Mouse (Mus musculus) hindbrain, embryonic 11.5 days (tissue): ENCODE results near the gene Ccdc106. TPM values are rescaled to one million over a fixed set of nuclear protein-coding genes. Genes with fewer than 3 reads are reported as not detected.

Experiments used
- ATAC-seq: fragments of 200-750 bp; cut with Nextera tagmentation; 2 replicates; pipeline ENCODE4 v1.8.0; 2017; ENCODE audit warnings: mild to moderate bottlenecking, moderate TSS enrichment, moderate library complexity; ENCODE audit not compliant: low FRiP score
- DNase-seq: peaks from one replicate; pipeline ENCODE4 v3.0.0-alpha.2; 2015; ENCODE audit warnings: low spot score
- H3K27ac ChIP-seq: fragments of 300-500 bp; sonication (generic); 2 replicates; pipeline ENCODE4 v1.5.1; 2014; ENCODE audit warnings: mild to moderate bottlenecking, low read depth, low read length
- H3K27me3 ChIP-seq: fragments of 300-500 bp; sonication (generic); 2 replicates; pipeline ENCODE4 v1.6.1; 2014; ENCODE audit warnings: mild to moderate bottlenecking, low read length, moderate library complexity, mixed read lengths; ENCODE audit not compliant: control insufficient read depth, insufficient read depth
- H3K36me3 ChIP-seq: fragments of 300-500 bp; sonication (generic); 2 replicates; pipeline ENCODE4 v1.6.1; 2014; ENCODE audit warnings: mild to moderate bottlenecking, low read length, moderate library complexity, mixed read lengths; ENCODE audit not compliant: control insufficient read depth, insufficient read depth
- H3K4me1 ChIP-seq: fragments of 300-500 bp; sonication (generic); replicated peaks from 2 replicates; pipeline ENCODE4 v1.6.1; 2014; ENCODE audit warnings: low read length, mixed read lengths; ENCODE audit not compliant: control insufficient read depth, insufficient read depth
- H3K4me2 ChIP-seq: fragments of 300-500 bp; sonication (generic); replicated peaks from 2 replicates; pipeline ENCODE4 v1.6.1; 2014; ENCODE audit warnings: mild to moderate bottlenecking, low read depth, low read length
- H3K4me3 ChIP-seq: fragments of 300-500 bp; sonication (generic); 2 replicates; pipeline ENCODE4 v1.5.1; 2014; ENCODE audit warnings: low read depth, low read length
- H3K9ac ChIP-seq: fragments of 300-500 bp; sonication (generic); 2 replicates; pipeline ENCODE4 v1.6.1; 2014; ENCODE audit warnings: low read depth, low read length
- H3K9me3 ChIP-seq: fragments of 300-500 bp; sonication (generic); 2 replicates; pipeline ENCODE4 v1.6.1; 2016; ENCODE audit warnings: low read length; ENCODE audit not compliant: control insufficient read depth
- WGBS: fragments of 180-500 bp; shearing (Covaris S2); extraction: QIAGEN DNeasy Blood & Tissue Kit; methylation state at CpG from one replicate; pipeline ENCODE4 v1.1.7; 2014; 5-methylcytosine and 5-hydroxymethylcytosine counted together
- polyA plus RNA-seq: library from polyadenylated mRNA; unstranded; fragments of >200 nt; fragmentation: Nextera tagmentation; extraction: Ambion mirVana; gene quantifications from 2 replicates; pipeline ENCODE4 v1.2.1, GENCODE M21; 2014

Ccdc106 gene
- polyA plus RNA-seq, 1 experiment from 2014 or later = 7.2 TPM

DNA sequence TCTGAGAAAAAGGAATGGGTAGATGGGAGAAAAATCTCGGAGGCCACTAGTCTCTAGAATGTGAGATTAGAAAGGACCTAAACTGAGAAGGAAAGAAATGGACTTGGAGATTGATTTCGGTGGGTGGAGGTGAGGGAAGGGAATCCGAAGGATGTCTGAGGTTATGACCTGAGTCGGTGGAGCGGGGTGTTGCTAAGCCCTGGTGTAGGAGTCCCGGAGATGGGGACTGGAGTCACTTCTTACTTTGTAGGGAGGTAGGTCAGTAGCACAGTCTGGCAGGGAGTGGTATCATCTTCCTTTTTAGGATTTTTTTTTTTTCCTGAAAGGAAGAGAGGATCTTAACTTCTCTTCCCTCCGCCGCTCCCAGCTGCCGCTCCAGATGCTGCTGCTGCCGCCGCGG, 32.1 kb downstream of the Ccdc106 start:
- H3K9me3 ChIP-seq = no peaks in the 10 kb centered on the region
- H3K36me3 ChIP-seq = no peaks in the 10 kb centered on the region
- H3K4me3 ChIP-seq = peak overlapping the region; percentile 76
- ATAC-seq (no peak), DNase-seq (peak; percentile 36)
- peaks cover 54% of the 10 kb centered on the region for H3K27me3 ChIP-seq
- H3K4me2 ChIP-seq = peak overlapping the region; percentile 85
- 3% methylated on average over 12 of the region's 12 CpGs for WGBS
- peaks cover 20% of the 10 kb centered on the region for H3K4me1 ChIP-seq
- no peak overlapping the region; the same call in 1 of the 2 replicates for H3K9ac ChIP-seq
- H3K27ac ChIP-seq = no peak overlapping the region

DNA sequence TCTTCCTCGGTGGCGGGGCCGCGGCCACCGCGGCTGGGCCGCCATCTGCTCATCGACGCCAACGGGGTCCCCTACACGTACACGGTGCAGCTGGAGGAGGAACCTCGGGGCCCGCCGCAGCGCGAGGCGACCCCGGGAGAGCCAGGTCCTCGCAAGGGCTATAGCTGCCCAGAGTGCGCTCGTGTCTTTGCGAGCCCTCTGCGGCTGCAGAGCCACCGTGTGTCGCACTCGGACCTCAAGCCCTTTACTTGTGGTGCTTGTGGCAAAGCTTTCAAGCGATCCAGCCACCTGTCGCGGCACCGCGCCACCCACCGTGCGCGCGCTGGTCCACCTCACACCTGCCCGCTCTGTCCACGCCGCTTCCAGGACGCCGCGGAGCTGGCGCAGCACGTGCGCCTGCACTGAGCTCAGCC, 32.6 kb downstream of the Ccdc106 start:
- Histone ChIP-seq H3K27ac (no peak overlapping the region), H3K27me3 (peaks cover 59% of the 10 kb centered on the region), H3K9me3 (no peaks in the 10 kb centered on the region), H3K4me3 (peak overlapping the region; percentile 76), H3K4me2 (peak overlapping the region; percentile 85), H3K36me3 (no peaks in the 10 kb centered on the region), H3K4me1 (peaks cover 20% of the 10 kb centered on the region), H3K9ac (peak overlapping the region; percentile 35)
- WGBS = 3% methylated on average over 45 of the region's 45 CpGs
- DNase-seq (no peak), ATAC-seq (no peak)

DNA sequence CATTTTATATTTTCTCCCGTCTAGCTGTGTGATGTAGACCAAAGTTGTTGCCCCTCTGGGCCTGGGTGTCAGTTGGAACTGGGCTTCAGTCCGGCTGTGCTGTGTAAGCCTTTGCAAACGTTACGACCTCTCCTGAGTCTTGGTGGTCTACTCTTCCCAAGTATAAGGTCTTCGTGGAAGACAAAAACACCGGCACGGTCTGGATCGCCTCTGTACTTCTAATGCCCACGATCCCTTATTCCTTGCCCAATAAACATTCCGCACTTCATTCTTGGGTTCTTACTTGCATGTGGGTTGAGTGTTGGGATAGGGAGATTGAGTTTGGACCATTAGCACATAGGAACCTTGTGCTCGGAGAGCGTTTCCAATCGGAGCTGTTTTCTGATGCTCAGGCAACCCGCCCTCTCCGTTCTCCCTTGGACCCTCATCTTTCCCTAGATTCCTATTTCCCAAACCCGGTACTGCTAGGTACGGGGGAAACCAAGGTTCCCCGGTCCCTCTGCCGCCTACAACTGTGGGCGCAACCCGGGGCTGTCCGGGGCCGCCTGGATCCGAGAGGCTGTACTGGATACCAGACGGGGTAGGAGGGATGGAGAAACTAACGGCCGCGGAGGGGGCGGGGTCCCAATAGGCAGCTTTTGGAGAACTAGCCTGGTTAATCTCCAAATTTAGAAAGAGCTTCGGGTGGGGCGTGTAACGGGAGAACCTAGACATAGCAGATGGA, 33.3 kb downstream of the Ccdc106 start:
- no peaks in the 10 kb centered on the region for H3K36me3 ChIP-seq
- H3K4me2 ChIP-seq = peak overlapping the region; percentile 85
- no peak for ATAC-seq
- H3K27me3 ChIP-seq = peaks cover 61% of the 10 kb centered on the region
- DNase-seq = peak; percentile 34
- WGBS = 8% methylated on average over 32 of the region's 32 CpGs
- no peaks in the 10 kb centered on the region for H3K9me3 ChIP-seq
- H3K4me3 ChIP-seq = peak overlapping the region; percentile 76
- H3K4me1 ChIP-seq = peaks cover 20% of the 10 kb centered on the region
- H3K9ac ChIP-seq = 0 out of 2 replicates have a peak overlapping the region, but pooled peaks have one; percentile 34
- H3K27ac ChIP-seq = no peak overlapping the region

DNA sequence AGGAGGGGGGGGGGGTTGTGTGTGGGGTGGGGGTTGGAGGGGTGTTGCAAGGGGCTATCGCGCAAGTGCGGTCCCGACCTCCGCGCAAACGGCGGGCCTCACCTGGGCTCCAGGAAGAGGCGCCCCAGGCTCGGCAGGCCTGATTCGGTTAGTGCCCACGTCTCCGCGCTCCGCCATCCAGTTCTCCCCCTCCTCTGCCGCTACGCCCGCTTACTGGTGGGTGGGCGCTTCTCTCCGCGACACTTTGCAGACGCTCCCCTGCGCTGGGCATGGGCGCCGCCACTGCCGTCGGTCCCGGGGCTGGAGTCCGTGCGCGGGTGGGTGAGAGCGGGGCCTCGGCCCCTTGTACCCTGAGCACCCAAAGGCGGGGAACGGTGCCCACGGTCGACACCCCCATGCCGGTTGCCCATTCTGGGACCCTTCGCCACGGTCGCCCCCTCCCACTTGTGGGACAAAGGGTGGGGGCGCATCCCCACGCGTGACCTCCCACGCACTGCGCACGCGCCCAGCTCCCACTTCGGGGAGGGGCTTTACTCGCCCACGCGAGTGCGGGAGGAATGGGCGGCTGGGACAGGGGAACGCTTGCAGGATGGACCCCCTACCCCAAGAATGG, 36.4 kb downstream of the Ccdc106 start:
- Histone ChIP-seq H3K4me2 (peak overlapping the region; percentile 61), H3K4me3 (peak overlapping the region; percentile 40), H3K36me3 (no peaks in the 10 kb centered on the region), H3K27ac (no peak overlapping the region), H3K9me3 (no peaks in the 10 kb centered on the region), H3K9ac (peak overlapping the region; percentile 56), H3K27me3 (peaks cover 61% of the 10 kb centered on the region), H3K4me1 (peaks cover 20% of the 10 kb centered on the region)
- DNase-seq (no peak), ATAC-seq (no peak)
- WGBS = 3% methylated on average over 43 of the region's 55 CpGs

DNA sequence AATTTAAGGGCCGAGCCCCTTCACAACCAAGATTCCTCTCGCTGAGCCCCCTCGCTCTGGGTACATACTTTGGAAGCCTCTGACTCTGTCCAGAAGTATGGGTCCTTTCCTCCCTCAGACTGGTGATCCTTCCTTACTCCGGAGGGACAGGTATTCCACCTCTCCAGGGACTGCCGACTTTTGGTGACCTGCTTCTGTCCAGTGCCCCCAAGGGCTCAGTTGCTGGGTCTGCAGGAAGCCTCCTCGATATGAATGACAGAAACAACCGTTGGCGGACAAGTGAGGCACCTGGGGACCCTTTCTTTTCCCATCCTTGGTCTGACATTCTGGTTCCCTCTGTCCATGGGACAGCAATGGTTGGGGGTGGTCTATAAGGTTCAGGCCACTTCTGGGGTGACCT, 37.0 kb downstream of the Ccdc106 start:
- Histone ChIP-seq H3K36me3 (no peaks in the 10 kb centered on the region), H3K4me3 (0 out of 2 replicates have a peak overlapping the region, but pooled peaks have one; percentile 40), H3K27me3 (peaks cover 58% of the 10 kb centered on the region), H3K9ac (no peak overlapping the region), H3K4me2 (peak overlapping the region; percentile 61; the same call in 1 of the 2 replicates), H3K4me1 (peaks cover 20% of the 10 kb centered on the region), H3K9me3 (no peaks in the 10 kb centered on the region), H3K27ac (no peak overlapping the region)
- DNase-seq = peak; percentile 21
- 38% methylated on average over 8 of the region's 8 CpGs for WGBS
- no peak for ATAC-seq

DNA sequence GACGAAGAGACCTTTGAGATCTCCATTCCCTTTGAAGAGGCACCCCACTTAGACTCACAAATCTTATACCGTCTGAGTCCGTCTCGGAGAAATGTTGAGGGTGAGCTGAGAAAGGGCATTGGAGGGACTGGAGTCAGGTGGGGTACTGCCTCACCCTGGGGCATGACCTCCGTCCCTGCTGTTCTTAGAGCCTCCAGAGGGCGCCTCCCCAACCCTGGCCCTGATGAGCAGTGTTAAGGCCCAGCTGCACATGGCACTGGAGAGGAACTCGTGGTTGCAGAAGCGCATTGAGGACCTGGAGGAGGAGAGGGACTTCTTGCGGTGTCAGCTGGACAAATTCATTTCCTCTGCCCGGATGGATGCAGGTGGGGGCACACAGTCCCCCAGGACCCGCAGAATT, 37.5 kb downstream of the Ccdc106 start:
- H3K4me3 ChIP-seq = no peak overlapping the region
- H3K9me3 ChIP-seq = no peaks in the 10 kb centered on the region
- H3K27ac ChIP-seq = no peak overlapping the region
- no peak for DNase-seq
- H3K27me3 ChIP-seq = peaks cover 54% of the 10 kb centered on the region
- ATAC-seq = no peak
- peaks cover 17% of the 10 kb centered on the region for H3K4me1 ChIP-seq
- H3K36me3 ChIP-seq = no peaks in the 10 kb centered on the region
- 34% methylated on average over 11 of the region's 11 CpGs for WGBS
- no peak overlapping the region for H3K9ac ChIP-seq
- no peak overlapping the region for H3K4me2 ChIP-seq

DNA sequence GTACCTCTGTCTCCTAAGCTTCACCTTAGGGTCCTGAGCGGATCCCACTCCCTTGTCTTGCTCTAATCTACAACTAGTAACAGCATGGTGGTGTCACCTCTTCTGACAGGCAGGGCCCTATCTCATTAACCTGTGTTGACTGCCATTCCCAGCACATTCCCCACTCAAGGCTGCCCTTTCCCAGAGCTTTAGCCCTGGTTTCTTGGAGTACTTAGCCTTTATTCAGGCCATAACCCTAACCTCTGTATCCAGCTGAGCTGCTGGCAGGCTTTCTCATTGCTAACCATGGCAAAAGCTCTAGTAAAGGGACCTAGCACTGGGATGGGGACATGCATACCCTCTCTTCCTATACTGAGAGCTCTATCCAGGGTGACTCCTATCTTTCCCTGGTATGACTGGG, 38.3 kb downstream of the Ccdc106 start:
- H3K27me3 ChIP-seq = peaks cover 46% of the 10 kb centered on the region
- WGBS = 100% methylated on average over 1 of the region's 1 CpGs
- H3K9me3 ChIP-seq = no peaks in the 10 kb centered on the region
- peaks cover 10% of the 10 kb centered on the region; the same call in 1 of the 2 replicates for H3K4me1 ChIP-seq
- no peak overlapping the region for H3K27ac ChIP-seq
- no peak for DNase-seq
- no peak for ATAC-seq
- H3K36me3 ChIP-seq = no peaks in the 10 kb centered on the region
- H3K9ac ChIP-seq = no peak overlapping the region
- H3K4me2 ChIP-seq = no peak overlapping the region
- H3K4me3 ChIP-seq = no peak overlapping the region

DNA sequence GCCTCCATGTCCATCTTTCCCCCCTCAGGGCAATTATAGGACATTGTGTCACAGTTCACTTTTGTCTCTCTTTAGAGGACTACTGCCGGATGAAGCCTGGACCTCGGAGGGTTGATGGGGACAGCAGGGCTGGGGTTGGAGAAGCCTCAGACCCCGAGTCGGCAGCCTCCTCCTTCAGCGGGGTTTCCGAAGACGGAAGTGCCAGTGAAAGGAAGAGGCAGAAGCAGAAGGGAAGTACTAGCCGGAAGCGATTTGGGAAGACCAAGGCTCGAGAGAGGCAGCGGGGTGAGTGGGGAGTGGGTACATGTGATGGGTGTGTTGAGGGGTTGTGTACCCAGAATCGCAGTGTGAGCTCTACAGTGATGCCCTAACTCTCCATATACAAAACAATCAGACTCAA, 39.1 kb downstream of the Ccdc106 start:
- H3K4me1 ChIP-seq = peaks cover 8% of the 10 kb centered on the region; the same call in 1 of the 2 replicates
- no peak overlapping the region for H3K4me3 ChIP-seq
- ATAC-seq (no peak), DNase-seq (no peak)
- H3K4me2 ChIP-seq = no peak overlapping the region
- H3K9me3 ChIP-seq = no peaks in the 10 kb centered on the region
- no peak overlapping the region for H3K27ac ChIP-seq
- H3K9ac ChIP-seq = no peak overlapping the region
- peaks cover 38% of the 10 kb centered on the region for H3K27me3 ChIP-seq
- 93% methylated on average over 12 of the region's 12 CpGs for WGBS
- H3K36me3 ChIP-seq = no peaks in the 10 kb centered on the region
